Comparison of ENCODE assay signal across 12 mouse cellular contexts in genomic region chr16:9753045-9753444, GRCm38 (mm10).
A peak's percentile ranks its signal among the peaks of the same experiment; 100 is the strongest.
DNase-seq lines count a peak whose midpoint lies in the region; ATAC-seq lines count a peak whose summit lies in the region.
"Had no signal": no experiment of that assay in that cellular context is flagged by ENCODE, and none has a peak within 500 bp of the region (broad histone marks: within the 10 kb centered on the region; RNA-seq: fewer than 3 reads in every experiment).

No protein-coding gene starts in this region.

- H3K4me3 ChIP-seq in heart, embryonic 10.5 days: no peak overlapping the region
- no peak overlapping the region for H3K4me3 ChIP-seq in intestine, embryonic 15.5 days (replicated peaks)

- no peak overlapping the region for H3K27ac ChIP-seq in heart, embryonic 10.5 days
- no peak overlapping the region for H3K27ac ChIP-seq in intestine, embryonic 15.5 days
- H3K27ac ChIP-seq: kidney, postnatal 0 days had no signal

- peak; percentile 45 for DNase-seq in heart, adult 11 months
- DNase-seq in heart, embryonic 10.5 days (ENCODE audit: low spot score): no peak
- DNase-seq in brain, embryonic 18.5 days (ENCODE audit: low read depth, low spot score): peak; percentile 39
- peak; percentile 88 to 91 for DNase-seq in cerebellum, postnatal 25 days
- peak; percentile 72 to 73 for DNase-seq in layer of hippocampus, postnatal 36 days
- no peak for DNase-seq in liver
- DNase-seq in lung, postnatal 25 days (ENCODE audit: low spot score): no peak
- DNase-seq: gastrocnemius, postnatal 36 days; heart, postnatal 10 days had no signal

- H3K27me3 ChIP-seq in heart, embryonic 10.5 days (ENCODE audit: insufficient read depth, poor library complexity, severe bottlenecking): no peaks in the 10 kb centered on the region
- H3K27me3 ChIP-seq in intestine, embryonic 15.5 days (replicated peaks): no peaks in the 10 kb centered on the region

- H3K9ac ChIP-seq in intestine, embryonic 15.5 days: no peak overlapping the region

- WGBS in heart, embryonic 10.5 days: 91% methylated on average over 9 of the region's 9 CpGs
- WGBS in intestine, embryonic 15.5 days: 85% methylated on average over 9 of the region's 9 CpGs

- ATAC-seq in intestine, embryonic 15.5 days: no peak

- H3K4me2 ChIP-seq in intestine, embryonic 15.5 days (replicated peaks): no peak overlapping the region
- H3K4me2 ChIP-seq: liver, embryonic 11.5 days had no signal

- H3K9me3 ChIP-seq in heart, embryonic 10.5 days: no peaks in the 10 kb centered on the region
- no peaks in the 10 kb centered on the region for H3K9me3 ChIP-seq in intestine, embryonic 15.5 days

- no peaks in the 10 kb centered on the region for H3K36me3 ChIP-seq in heart, embryonic 10.5 days
- no peaks in the 10 kb centered on the region for H3K36me3 ChIP-seq in intestine, embryonic 15.5 days

- no peaks in the 10 kb centered on the region for H3K4me1 ChIP-seq in heart, embryonic 10.5 days
- no peaks in the 10 kb centered on the region for H3K4me1 ChIP-seq in intestine, embryonic 15.5 days (replicated peaks)

Comparison
In these comparisons a context has a peak if more than half of its experiments do, and no peak if none do; other contexts are left out.
1. DNase-seq: peak in heart, adult 11 months (single experiment), brain, embryonic 18.5 days (single experiment), cerebellum, postnatal 25 days (2 of 2) and layer of hippocampus, postnatal 36 days (2 of 2); none in heart, embryonic 10.5 days (single experiment), liver (single experiment) and lung, postnatal 25 days (single experiment).